Mouse (Mus musculus) MEL (cell line): ENCODE measurements at regions not wholly inside any gene's neighbourhood (a gene's known extent, or its start where the extent isn't known, plus 50 kb on each side); places are given as distances from the start of the nearest gene placed in this dataset.

ENCODE experiments used
- BHLHE40 ChIP-seq: IDR thresholded peaks from 2 replicates; pipeline ENCODE4 v1.6.1; 2012; ENCODE audit warnings: low read depth, mild to moderate bottlenecking, inconsistent platforms, low read length, improper control_type of control experiment, borderline replicate concordance
- CTCF ChIP-seq, 3 experiments: IDR thresholded peaks in 2 of 3; conservative IDR thresholded peaks in 1 of 3; 2 replicates each; pipeline ENCODE4 v1.5.1; 2011 to 2012; ENCODE audit warnings: low read length in 3 of 3, low read depth in 2 of 3, mild to moderate bottlenecking in 2 of 3, improper control_type of control experiment in 1 of 3, inconsistent platforms in 1 of 3, mixed read lengths in 1 of 3, moderate library complexity in 1 of 3; ENCODE audit not compliant: control insufficient read depth in 1 of 3, insufficient read depth in 1 of 3, poor library complexity in 1 of 3, severe bottlenecking in 1 of 3
- MAX ChIP-seq: IDR thresholded peaks from 2 replicates; pipeline ENCODE4 v1.6.1; 2011; ENCODE audit warnings: low read length, improper control_type of control experiment
- SIN3A ChIP-seq: IDR thresholded peaks from 2 replicates; pipeline ENCODE4 v1.6.1; 2012; ENCODE audit warnings: low read length, improper control_type of control experiment, inconsistent platforms
- TAL1 ChIP-seq: IDR thresholded peaks from 2 replicates; pipeline ENCODE4 v1.6.1; 2012; ENCODE audit warnings: mild to moderate bottlenecking, inconsistent platforms, low read length, moderate library complexity, mixed read lengths
- ZC3H11A ChIP-seq: IDR thresholded peaks from 2 replicates; pipeline ENCODE4 v1.6.1; 2012; ENCODE audit warnings: low read depth, mild to moderate bottlenecking, inconsistent platforms, low read length, improper control_type of control experiment

- no peak for TF ChIP-seq BHLHE40
- no peak for TF ChIP-seq ZC3H11A
- TF ChIP-seq MAX, result no peak
- no peak for TF ChIP-seq TAL1
- no peak for TF ChIP-seq CTCF (IDR thresholded peaks at IDR 0.05 in 2 of 3, conservative IDR thresholded peaks at IDR 0.05 in 1 of 3; ENCODE audit: control insufficient read depth in 1 of 3, insufficient read depth in 1 of 3, low read depth in 2 of 3, low read length in 3 of 3, poor library complexity in 1 of 3, severe bottlenecking in 1 of 3)
- TF ChIP-seq SIN3A, result no peak
Measured at GRCm38 (mm10) chr9:115361191-115361590, 51.0 kb upstream of the Stt3b start.
